Mouse (Mus musculus) layer of hippocampus, postnatal 36 days (tissue): Measurements from ENCODE around the gene Cd63. TPM values are rescaled to one million over a fixed set of nuclear protein-coding genes. Genes with fewer than 3 reads are reported as not detected.

Experiments
- DNase-seq, 2 experiments: peaks; one replicate each; pipeline ENCODE4 v3.0.0; 2022
- total RNA-seq, 2 experiments: library from RNA; stranded (reverse); gene quantifications; 2 replicates each; pipeline ENCODE4 v1.2.3; 2021

Gene Cd63
- total RNA-seq, 2 experiments from 2014 or later = 77.8 to 79.7 TPM

DNA sequence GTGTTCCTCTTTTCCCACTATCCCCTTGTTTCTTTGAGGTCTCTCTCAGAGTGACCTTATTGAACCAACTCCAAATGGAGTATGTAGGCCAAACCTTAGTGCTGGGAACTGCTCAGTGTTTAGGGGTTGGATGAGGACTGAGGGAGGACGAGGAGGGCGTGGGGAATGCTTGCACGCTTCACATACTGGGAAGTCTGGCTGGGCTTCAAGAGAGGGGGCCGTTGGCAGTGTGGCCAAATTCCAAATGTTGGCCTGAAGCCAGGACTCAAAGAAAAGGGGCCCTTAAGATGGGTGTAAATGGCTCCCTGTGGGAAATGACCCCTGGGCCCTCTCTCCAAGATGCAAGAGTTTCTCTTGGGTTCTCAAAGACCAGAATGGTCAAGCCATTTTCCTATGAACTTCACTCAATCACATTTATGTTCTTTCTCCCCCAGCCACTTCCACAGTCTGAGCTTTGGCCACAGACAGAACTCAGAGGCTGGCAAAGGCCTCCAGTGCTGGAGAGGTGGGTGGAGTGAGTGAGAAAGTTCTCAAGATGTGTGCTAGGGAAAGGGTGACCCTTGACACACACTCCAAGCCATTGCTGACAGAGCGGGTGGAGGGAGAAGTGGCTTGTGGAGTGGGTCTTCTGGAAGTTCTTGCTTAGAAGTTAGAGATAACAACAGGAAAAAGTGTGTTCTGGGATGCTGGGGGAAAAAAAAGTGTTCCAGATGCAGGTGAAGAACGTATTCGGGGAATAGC is 29.0 kb downstream of the Cd63 start:
- DNase-seq = no peak

DNA sequence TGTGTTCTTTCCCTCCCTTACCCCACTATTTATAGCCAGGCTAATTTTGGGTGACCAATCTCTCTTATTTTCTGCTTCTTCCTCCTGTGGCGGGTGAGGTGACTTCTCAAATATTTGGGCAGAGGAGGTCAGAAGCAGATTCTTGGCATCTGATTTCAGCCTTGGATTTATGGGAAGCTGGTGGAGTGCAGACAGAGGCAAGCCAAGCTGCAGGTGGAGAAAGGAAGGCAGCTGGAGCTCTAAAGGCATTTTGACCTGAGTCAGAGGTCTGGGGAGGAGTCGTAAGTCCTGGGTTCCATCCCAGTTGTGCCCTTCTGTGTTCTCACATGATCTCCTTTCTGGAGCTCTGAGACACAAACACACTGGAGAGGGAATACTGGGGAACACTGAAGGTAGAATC is 30.7 kb downstream of the Cd63 start:
- no peak for DNase-seq

DNA sequence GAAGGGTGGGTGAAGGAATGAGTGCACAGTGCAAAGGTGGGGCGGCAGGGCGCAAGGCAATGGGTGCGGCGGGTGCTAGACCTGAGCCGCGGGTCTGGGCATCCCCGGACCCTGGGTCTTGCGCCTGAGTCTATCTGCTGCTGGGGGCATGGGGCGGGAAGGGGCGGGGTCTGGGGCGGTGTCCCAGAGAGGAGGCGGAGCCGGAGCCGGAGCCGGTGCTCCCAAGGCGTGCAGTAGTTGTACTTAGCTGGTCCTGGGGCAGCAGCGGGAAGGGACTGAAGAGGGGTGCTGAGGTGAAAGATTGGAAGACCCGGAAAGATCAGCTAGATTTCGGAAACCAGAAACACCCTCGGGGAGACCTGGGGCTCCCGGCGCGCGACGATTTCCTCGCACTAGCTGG is 32.8 kb downstream of the Cd63 start, which contains the start of gene Itga7:
Gene Itga7, plus strand, starts transcription at position 245 of the 400 bp plus-strand sequence.
- no peak for DNase-seq

DNA sequence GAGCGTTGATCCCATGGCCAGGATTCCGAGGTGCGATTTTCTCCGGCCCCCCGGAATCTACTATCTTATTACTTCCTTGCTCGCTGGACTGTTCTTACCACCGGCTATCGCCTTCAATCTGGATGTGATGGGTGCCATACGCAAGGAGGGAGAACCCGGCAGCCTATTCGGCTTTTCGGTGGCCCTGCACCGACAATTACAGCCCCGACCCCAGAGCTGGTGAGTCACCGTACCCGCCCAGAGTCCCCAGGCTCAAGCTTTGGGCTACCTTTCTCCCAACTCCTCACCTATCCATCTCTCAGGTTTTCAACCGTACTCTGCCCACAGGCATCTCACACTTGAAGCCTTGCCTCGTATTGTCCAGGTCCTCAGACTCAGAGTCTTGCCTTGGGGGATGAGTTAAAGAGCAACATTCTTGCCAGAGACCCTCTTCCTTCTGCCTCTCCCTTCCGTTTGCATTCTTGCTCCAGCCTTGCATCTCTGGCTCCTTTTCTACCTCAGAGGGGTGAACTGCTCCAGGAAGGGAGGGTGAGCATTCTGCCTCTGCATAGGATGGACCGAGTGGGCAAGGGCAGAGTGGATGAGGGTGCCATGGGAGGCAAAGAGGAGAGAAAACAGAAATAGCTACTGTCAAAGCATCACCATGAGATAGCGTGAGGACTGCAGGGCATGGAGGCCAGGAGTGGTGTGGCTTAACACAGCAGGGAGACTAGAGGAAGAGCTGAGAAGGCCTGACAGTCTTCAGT is 33.4 kb downstream of the Cd63 start:
- DNase-seq = no peak

DNA sequence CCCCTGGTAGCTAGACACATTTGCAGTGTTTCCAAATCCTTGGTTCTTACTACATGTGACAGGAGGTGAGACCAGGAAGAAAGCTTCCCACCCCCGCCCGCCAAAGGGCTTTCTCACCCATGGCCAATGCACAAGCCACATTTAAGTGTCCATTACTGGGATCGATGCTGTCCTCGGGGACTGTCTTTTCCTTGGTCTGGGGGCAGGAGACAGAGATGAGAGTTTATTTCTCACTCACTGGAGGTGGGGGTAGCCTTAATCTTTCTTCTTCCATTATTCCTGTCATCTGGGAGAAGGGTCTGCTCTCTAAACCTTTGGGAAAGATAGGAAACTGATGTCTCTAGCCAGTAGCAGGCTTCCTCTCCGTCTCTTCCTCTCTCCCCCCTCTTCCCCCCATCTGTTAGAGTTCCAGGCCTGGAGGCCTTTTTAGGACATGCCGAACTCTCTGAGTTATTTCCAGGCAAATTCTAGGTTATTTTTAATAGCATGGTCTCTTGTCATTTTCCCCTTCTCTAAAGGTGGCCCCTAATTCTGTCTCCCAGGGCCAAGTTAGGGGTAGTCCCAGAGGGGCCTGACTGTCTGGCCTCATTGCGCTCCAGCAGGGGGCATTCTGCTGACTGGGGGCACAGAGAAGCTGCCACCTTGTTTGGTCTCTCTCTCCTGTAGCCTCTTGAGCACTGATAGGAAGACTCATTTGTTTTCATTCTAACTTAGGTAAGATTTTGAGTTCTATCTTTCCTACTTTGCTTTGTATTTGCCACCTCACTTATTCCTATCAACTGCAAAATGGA is 34.4 kb downstream of the Cd63 start:
- no peak for DNase-seq

DNA sequence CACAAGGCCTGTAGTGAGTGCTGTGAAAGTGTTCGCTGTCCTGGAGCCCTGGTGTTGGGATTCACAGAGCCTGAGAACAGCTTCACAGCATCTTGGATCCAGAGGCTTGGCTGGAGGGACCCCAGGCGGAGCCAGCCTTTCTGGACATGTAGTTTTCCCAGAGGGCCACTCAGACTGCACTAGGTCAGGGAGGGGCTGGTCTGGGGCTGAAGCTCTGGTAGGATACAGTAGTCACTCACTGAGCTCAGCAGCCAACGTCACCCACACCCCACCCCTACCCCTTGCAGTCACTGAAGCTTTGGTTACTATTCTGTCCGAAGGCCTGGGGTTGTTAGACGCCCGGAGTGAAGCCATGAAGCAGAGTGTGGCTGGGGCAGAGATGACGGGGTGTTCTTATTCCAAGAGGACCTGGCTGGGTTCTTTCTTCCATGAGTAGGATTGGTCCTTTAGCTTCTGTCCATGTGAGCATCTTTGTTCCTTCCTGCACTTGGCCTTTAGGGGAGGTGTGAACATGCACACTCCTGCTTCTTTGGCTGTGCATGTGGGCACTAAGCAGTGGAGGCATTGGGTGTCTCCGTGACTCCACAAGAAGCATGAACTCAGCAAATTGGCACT is 35.1 kb downstream of the Cd63 start:
- no peak for DNase-seq

DNA sequence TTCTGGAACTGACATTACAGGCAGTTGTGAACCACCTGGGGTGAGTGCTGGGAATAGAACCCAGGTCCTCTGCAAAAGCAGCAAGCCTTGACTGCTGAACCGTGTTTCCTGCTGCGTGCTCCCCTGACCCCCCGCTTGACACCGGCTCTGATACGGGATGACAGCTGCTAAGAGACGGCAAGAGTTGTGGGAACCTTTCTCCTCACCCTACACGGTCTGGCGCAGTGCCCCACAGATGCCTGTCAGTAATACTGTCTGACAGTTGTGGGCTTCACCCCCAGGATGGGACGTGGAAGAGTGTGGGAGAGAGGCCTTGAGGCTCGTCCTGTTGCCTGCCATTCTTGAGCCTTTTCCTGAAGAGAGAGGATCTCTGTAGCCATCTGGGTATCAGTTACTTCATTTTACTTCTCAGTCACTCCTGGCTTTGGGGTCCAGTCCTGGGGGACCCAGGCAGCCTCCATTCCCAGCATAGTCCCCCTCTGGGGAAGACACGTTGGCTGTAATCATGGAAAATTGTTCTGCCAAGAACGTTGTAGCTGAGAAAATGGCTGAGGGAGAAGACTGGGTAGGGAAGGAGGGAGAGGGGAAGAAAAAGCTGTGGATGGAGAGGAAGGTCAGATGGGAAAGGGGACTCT is 37.1 kb downstream of the Cd63 start:
- no peak for DNase-seq

DNA sequence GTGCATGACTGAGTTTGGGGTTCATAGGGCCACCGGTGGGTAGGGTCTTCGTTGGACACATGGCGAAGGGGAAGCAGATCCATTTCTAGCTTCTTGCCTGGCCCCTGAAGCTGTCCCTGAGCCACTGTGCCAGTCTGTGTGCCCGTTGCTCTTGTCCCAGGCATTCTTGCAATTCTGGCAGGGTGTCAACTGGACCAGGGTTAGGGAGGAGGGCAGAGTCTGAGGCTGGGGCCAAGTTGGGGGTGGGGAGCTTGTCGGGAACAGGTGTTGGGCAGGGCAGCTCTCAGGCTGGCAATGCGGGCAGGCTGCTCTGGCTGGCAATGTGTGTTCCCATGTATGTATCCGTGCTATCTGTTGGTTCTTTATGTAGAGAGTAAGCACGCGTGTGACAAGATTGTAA is 37.7 kb downstream of the Cd63 start:
- DNase-seq = no peak

DNA sequence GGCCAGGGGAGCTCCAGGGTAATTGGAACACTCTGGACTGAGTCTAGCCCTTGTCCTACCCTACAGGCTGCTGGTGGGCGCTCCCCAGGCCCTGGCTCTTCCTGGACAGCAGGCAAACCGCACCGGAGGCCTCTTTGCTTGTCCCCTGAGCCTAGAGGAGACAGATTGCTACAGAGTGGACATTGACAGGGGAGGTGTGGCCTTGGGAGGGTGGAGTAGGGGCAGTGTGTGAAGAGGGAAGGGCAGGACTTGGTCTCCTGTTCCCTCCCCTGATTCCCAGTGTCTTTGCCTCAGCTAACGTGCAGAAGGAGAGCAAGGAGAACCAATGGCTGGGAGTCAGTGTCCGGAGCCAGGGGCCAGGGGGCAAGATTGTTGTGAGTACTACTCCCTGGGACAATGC is 38.2 kb downstream of the Cd63 start:
- DNase-seq = no peak

DNA sequence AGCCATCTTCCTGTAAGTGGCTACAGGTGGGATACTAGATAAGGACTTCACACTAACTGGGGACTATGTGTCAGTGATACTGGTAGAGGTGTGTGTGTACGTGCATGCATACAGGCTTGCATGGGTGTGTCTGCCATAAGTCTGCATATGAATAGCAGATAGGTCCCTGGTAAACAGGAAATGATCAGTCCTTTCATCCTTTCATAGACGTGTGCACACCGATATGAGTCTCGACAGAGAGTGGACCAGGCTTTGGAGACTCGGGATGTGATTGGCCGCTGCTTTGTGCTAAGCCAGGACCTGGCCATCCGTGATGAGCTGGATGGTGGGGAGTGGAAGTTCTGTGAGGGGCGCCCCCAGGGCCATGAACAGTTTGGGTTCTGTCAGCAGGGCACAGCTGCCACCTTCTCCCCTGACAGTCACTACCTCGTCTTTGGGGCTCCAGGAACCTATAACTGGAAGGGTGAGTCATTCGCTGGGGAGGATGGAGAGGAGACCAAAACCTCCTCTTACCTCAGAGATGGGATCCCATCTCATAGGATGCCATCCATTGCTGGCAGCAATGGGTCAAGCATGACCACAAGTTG is 39.8 kb downstream of the Cd63 start:
- no peak for DNase-seq

DNA sequence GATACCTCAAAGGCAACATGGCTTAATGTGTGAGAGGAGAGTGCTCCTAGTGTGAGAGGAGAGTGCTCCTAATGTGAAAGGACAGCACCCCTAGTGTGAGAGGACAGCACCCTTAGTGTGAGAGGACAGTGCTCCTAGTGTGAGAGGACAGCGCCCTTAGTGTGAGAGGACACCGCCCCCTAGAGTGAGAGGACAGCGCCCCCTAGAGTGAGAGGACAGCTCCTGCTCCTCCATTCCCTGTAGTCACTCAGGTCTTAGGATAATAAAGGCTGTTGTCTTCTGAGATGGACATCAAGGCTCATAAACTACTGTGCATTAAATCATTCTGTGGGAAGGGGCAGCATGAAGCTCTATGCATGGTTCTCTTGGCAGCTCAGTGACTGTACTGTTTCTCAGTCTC is 44.9 kb downstream of the Cd63 start:
- peak in 1 of 2 experiments; percentile 32 for DNase-seq

DNA sequence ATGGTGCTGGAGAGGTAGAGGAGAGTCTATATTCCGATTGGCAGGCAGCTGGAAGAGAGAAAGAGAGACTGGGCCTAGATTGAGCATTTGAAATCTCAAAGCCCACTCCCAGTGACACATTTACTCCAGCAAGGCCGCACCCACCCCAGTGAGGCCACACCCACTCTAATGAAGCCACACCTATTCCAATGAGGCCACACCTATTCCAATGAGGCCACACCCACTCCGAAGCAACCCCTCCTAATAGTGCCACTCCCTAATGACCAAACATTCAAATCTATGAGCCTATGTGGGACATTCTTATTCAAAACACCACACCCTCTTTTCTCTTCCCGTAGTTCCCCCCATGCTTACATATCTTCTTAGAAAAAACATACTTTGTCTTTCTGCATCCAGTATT is 46.7 kb downstream of the Cd63 start:
- DNase-seq = no peak

DNA sequence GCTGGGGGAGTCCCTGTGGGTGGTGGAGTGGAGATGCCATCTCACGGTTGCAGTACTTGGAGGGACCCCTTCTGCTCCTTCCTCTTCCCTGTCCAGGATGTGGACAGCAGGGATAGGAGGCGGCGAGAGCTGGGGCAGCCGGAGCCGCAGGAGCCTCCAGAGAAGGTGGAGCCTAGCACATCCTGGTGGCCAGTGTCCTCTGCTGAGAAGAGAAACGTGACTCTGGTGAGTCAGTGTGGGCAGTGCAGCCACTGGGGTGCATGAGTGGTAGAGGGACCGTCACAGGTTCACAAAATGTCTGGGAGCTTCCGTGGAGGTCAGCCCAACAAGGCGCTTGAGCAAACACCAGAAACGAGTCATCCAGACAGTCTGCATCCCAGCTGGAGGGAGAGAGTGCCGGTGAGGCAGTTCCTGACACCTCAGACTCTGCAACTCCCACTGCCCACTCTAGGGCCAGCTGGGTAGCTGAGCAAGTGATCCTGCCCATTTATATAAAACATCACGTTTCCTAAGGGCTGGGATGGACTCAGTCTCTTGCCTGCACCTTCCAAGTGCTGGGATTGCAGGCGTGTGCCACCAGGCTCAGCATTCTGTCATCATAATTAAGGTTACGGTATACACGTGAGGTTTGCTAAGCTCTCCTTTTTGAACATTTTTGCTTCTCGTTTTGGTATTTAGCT is 49.6 kb downstream of the Cd63 start:
- no peak for DNase-seq

DNA sequence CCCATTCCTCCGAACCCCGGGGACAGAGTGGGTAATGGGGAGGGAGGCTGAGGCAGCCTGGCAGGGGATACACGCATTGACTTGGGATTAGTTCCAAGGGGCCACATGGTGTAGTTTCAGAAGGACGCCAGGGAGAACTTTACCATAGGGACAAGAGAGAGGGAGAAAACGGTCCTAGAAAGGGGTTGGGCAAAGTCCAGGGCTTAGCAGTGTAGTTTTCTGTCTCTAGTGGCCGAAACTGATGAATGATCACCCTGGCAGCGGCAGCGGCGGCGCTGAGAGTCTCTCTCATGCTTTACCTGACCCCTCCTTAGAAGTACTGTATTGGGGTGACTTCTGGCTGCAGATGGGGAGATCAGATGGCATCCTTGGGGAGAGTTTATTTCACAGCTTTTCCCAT is 57.6 kb downstream of the Cd63 start:
- no peak for DNase-seq

DNA sequence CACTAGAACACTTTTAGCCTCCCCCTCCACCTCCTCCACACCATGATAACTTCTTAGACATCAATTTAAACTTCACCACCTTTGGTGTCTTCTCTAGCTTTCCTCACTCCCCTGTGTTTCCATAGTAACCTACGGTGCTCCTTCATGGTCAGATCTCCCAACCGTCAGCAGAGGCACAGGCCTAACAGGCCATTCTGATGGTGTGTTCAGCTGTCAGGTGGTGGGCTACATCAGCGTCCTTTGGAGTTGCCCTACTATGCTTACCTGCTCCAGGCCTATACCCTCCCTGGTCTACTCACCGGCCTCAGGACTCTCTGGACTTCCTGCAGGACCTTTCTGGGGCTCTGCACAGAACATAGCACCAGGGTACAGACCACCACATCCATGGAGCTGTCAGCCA is 59.4 kb downstream of the Cd63 start:
- no peak for DNase-seq

DNA sequence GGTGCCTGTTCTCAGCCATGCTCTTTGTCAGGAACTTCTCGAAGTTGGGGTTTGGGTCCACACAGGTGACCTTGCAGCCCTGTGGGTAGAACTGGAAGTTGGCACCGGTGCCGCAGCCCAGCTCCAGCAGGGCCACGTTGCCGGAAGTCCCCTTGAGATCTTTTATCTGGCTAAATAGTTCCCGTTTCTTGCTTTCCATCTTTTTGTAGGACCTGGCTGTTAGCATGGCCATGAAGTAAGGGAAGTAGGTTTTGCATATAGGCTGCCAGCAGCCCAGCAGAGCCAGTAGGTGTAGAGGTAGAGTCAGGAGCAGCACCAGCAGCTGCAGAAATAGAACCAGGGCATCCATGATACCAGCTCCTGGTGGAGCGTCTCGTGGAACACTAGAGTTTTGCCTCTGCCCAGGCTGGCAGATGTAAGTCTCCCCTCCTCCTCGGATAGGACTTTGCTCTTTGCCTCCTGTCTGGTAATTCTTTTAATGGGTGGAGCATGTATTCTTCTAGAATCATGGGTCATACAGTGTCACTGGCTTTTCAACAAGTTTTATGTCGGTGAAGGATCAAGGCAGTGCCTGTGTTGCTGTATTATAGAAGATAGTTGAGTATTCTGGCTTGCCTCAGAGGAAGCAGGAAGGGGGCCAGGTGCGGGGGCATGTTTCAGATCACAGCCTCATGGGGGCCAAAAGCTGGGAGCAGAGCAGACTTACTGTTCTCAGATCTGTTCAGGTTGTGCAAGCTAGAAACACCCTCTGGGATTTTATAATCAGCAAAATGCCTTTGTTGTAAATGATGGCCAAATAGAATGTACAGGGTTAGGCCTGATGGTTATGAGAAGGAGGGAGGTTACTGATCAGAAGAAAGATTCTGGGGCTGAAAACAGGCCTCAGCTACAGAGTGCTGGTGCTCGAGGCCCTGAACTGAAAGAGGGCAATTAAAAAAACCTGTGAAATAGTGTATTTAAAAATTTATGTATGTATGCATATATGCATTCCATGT is 60.1 kb downstream of the Cd63 start, which contains the start of gene Mettl7b:
Gene Mettl7b, minus strand, starts transcription at position 399 of the 995 bp plus-strand sequence.
- peak in 1 of 2 experiments; percentile 15 for DNase-seq
